In genomic region chr7:82834471-82834870, GRCm38 (mm10) we compare ENCODE assay signal across 18 mouse cellular contexts. TPM values are rescaled to one million over a fixed set of nuclear protein-coding genes. Genes with fewer than 3 reads are reported as not detected.
A peak's percentile ranks its signal among the peaks of the same experiment; 100 is the strongest.
DNase-seq lines count a peak whose midpoint lies in the region; ATAC-seq lines count a peak whose summit lies in the region.
"Had no signal": no experiment of that assay in that cellular context is flagged by ENCODE, and none has a peak within 500 bp of the region (broad histone marks: within the 10 kb centered on the region; RNA-seq: fewer than 3 reads in every experiment).

No protein-coding gene starts in this region.

- peak; percentile 22 for DNase-seq in heart, adult 11 months
- DNase-seq in heart, adult 9 months (ENCODE audit: low spot score in 2 of 2), result no peak
- peak; percentile 20 for DNase-seq in CD4-positive helper T cell, adult 2 months (ENCODE audit: low read depth, low spot score)
- peak; percentile 62 for DNase-seq in thymus, postnatal 14 days
- no peak for DNase-seq in embryo, embryonic 9.5 days (ENCODE audit: extremely low spot score)
- DNase-seq in left cerebral cortex, postnatal 10 days (ENCODE audit: extremely low spot score in 1 of 2, low spot score in 2 of 2), result no peak
- DNase-seq: adrenal gland, postnatal 10 days; cerebellum, adult 18-20 months; cerebellum, postnatal 25 days; gastrocnemius, postnatal 10 days; heart, postnatal 36 days; kidney, postnatal 36 days; liver, embryonic 13.5 days; spleen, adult 18-20 months had no signal

- peak; percentile 38; the same call in 1 of the 2 replicates for ATAC-seq in megakaryocyte, adult 5-6 weeks (ENCODE audit: poor library complexity, severe bottlenecking)
- no peak for ATAC-seq in inflammation-experienced regulatory T-cells, adult 6 months
- ATAC-seq: forebrain, embryonic 15.5 days; intestine, embryonic 16.5 days had no signal

- intact Hi-C loops in left cerebral cortex, postnatal 10 days (cut with DNase I), result no loop called here

RNA-seq across cellular contexts. Expression of gene Mex3b, which starts 32.7 kb away (rescaled TPM):
- total RNA-seq in megakaryocyte, adult 5-6 weeks (2015), result 2.5 and 3.7 TPM in 2 replicates
- total RNA-seq in megakaryocyte, adult 5-6 weeks (2017), result 3.9 and 5.2 TPM in 2 replicates
- 10 to 100 TPM; 30.2 to 32.4 TPM for total RNA-seq in left cerebral cortex, postnatal 10 days (2021)
- 1 to 10 TPM; 1.5 to 1.8 (median 1.7) TPM for polyA plus RNA-seq in inflammation-experienced regulatory T-cells, adult 6 months (2017; shearing (Covaris generic))

Comparison
In these comparisons a context has a peak if more than half of its experiments do, and no peak if none do; other contexts are left out.
1. DNase-seq: peak in heart, adult 11 months (single experiment), CD4-positive helper T cell, adult 2 months (single experiment) and thymus, postnatal 14 days (single experiment); none in heart, adult 9 months (0 of 2), embryo, embryonic 9.5 days (single experiment) and left cerebral cortex, postnatal 10 days (0 of 2).
2. RNA of gene Mex3b, which starts 32.7 kb away (total RNA-seq): 30.2 to 32.4 TPM in left cerebral cortex, postnatal 10 days; 2.5 to 5.2 TPM in megakaryocyte, adult 5-6 weeks; every median in the first group is over 4 times any median in the second.